Mouse (Mus musculus) brain, adult 2 months (tissue): ENCODE data around the gene Synpr.

Experiments used
- DNase-seq: peaks from one replicate; pipeline ENCODE4 v3.0.0; 2011; ENCODE audit warnings: low read depth, low spot score

Synpr gene

GRCm38 (mm10) chr14:13547746-13548145 is 263.2 kb downstream of the Synpr start:
- DNase-seq: peak; percentile 52

- DNase-seq: peak; percentile 86
Measured at GRCm38 (mm10) chr14:13551209-13551608, 266.6 kb downstream of the Synpr start.

- peak; percentile 10 for DNase-seq
Measured at GRCm38 (mm10) chr14:13553616-13554370, 269.2 kb downstream of the Synpr start.

- peak; percentile 21 for DNase-seq
Measured at GRCm38 (mm10) chr14:13554631-13555030, 270.1 kb downstream of the Synpr start.

- no peak for DNase-seq
Measured at GRCm38 (mm10) chr14:13558117-13558516, 273.5 kb downstream of the Synpr start.

GRCm38 (mm10) chr14:13567250-13567649 is 282.7 kb downstream of the Synpr start:
- DNase-seq: peak; percentile 14

GRCm38 (mm10) chr14:13567996-13568395 is 283.4 kb downstream of the Synpr start:
- DNase-seq: no peak

- DNase-seq: no peak
Measured at GRCm38 (mm10) chr14:13571941-13572340, 287.4 kb downstream of the Synpr start.

- DNase-seq: no peak
Measured at GRCm38 (mm10) chr14:13572530-13572929, 287.9 kb downstream of the Synpr start.

- DNase-seq: no peak
Measured at GRCm38 (mm10) chr14:13578101-13578500, 293.5 kb downstream of the Synpr start.

GRCm38 (mm10) chr14:13578744-13579143 is 294.2 kb downstream of the Synpr start:
- no peak for DNase-seq

GRCm38 (mm10) chr14:13593321-13593940 is 308.9 kb downstream of the Synpr start:
- peak; percentile 56 for DNase-seq

- DNase-seq: peak; percentile 62
Measured at GRCm38 (mm10) chr14:13596251-13596650, 311.7 kb downstream of the Synpr start.

GRCm38 (mm10) chr14:13597204-13597603 is 312.6 kb downstream of the Synpr start:
- DNase-seq: no peak

- DNase-seq: no peak
Measured at GRCm38 (mm10) chr14:13620531-13620930, 336.0 kb downstream of the Synpr start.

GRCm38 (mm10) chr14:13649865-13650264 is 365.3 kb downstream of the Synpr start:
- DNase-seq: peak; percentile 13

GRCm38 (mm10) chr14:13651039-13651438 is 366.5 kb downstream of the Synpr start:
- DNase-seq: peak; percentile 16

GRCm38 (mm10) chr14:13651541-13652298 is 367.1 kb downstream of the Synpr start:
- peak; percentile 35 for DNase-seq
